Mouse (Mus musculus) hindbrain, postnatal 0 days (tissue): ENCODE measurements around the gene Polg2. TPM values are rescaled to one million over a fixed set of nuclear protein-coding genes. Genes with fewer than 3 reads are reported as not detected.

Experiments
- ATAC-seq: fragments of 200-750 bp; cut with Nextera tagmentation; 2 replicates; pipeline ENCODE4 v1.8.0; 2017; ENCODE audit warnings: mild to moderate bottlenecking, moderate TSS enrichment, moderate library complexity
- DNase-seq: peaks from one replicate; pipeline ENCODE4 v3.0.0-alpha.2; 2015; ENCODE audit warnings: low spot score
- H3K27ac ChIP-seq: fragments of 300-500 bp; sonication (generic); 2 replicates; pipeline ENCODE4 v1.5.1; 2014; ENCODE audit warnings: mild to moderate bottlenecking
- H3K27me3 ChIP-seq: fragments of 300-500 bp; sonication (generic); 2 replicates; pipeline ENCODE4 v1.6.1; 2014; ENCODE audit warnings: low read length, mixed read lengths; ENCODE audit not compliant: insufficient read depth
- H3K36me3 ChIP-seq: fragments of 300-500 bp; sonication (generic); 2 replicates; pipeline ENCODE4 v1.6.1; 2014; ENCODE audit warnings: low read length, mixed read lengths; ENCODE audit not compliant: insufficient read depth
- H3K4me1 ChIP-seq: fragments of 300-500 bp; sonication (generic); 2 replicates; pipeline ENCODE4 v1.6.1; 2014; ENCODE audit warnings: antibody characterized with exemption, low read length, mixed read lengths; ENCODE audit not compliant: insufficient read depth
- H3K4me2 ChIP-seq: fragments of 300-500 bp; sonication (generic); 2 replicates; pipeline ENCODE4 v1.6.1; 2014; ENCODE audit warnings: low read depth, mild to moderate bottlenecking, low read length, moderate library complexity, mixed read lengths
- H3K4me3 ChIP-seq: fragments of 300-500 bp; sonication (generic); 2 replicates; pipeline ENCODE4 v1.5.1; 2014; ENCODE audit warnings: low read length
- H3K9ac ChIP-seq: fragments of 300-500 bp; sonication (generic); replicated peaks from 2 replicates; pipeline ENCODE4 v1.6.1; 2014; ENCODE audit warnings: mild to moderate bottlenecking, low read length, moderate library complexity, mixed read lengths
- H3K9me3 ChIP-seq: fragments of 300-500 bp; sonication (generic); 2 replicates; pipeline ENCODE4 v1.6.1; 2016; ENCODE audit warnings: low read length, mixed read lengths
- CTCF ChIP-seq: IDR thresholded peaks from 2 replicates; pipeline ENCODE4 v1.5.1; 2016; ENCODE audit warnings: antibody characterized with exemption, control low read depth, low read depth
- WGBS: fragments of 180-500 bp; shearing (Covaris S2); extraction: QIAGEN DNeasy Blood & Tissue Kit; methylation state at CpG from one replicate; pipeline ENCODE4 v1.1.7; 2014; 5-methylcytosine and 5-hydroxymethylcytosine counted together
- polyA plus RNA-seq: library from polyadenylated mRNA; unstranded; fragments of >200 nt; fragmentation: Nextera tagmentation; extraction: Ambion mirVana; gene quantifications from 2 replicates; pipeline ENCODE4 v1.2.1, GENCODE M21; 2015
- total RNA-seq: library from RNA; depleted of rRNA; stranded (reverse); fragments of >200 nt; gene quantifications from 2 replicates; pipeline ENCODE4 v1.2.3, GENCODE M21; 2014

The Polg2 gene
- total and polyA plus RNA-seq, 2 experiments from 2014 or later, result 8.3 to 9.5 TPM

GRCm38 (mm10) chr11:106778589-106779387 is 549 bp downstream of the Polg2 start:
- Histone ChIP-seq H3K27me3 (no peaks in the 10 kb centered on the region), H3K36me3 (peaks cover 37% of the 10 kb centered on the region), H3K27ac (peak overlapping the region; percentile 88), H3K9ac (peak overlapping the region; percentile 76), H3K4me2 (peak overlapping the region; percentile 92), H3K4me3 (peak overlapping the region; percentile 72), H3K9me3 (no peaks in the 10 kb centered on the region), H3K4me1 (0 out of 2 replicates have a peak, but pooled peaks cover 2% of the 10 kb centered on the region)
- DNase-seq (no peak), ATAC-seq (peak; percentile 87)
- no peak for TF ChIP-seq CTCF
- 3% methylated on average over 39 of the region's 39 CpGs for WGBS

GRCm38 (mm10) chr11:106778132-106778531 is 1.2 kb downstream of the Polg2 start:
- WGBS, result 90% methylated on average over 7 of the region's 7 CpGs
- Histone ChIP-seq H3K27ac (no peak overlapping the region), H3K4me2 (peak overlapping the region; percentile 92; the same call in 1 of the 2 replicates), H3K9me3 (no peaks in the 10 kb centered on the region), H3K27me3 (no peaks in the 10 kb centered on the region), H3K9ac (no peak overlapping the region), H3K36me3 (peaks cover 37% of the 10 kb centered on the region), H3K4me1 (0 out of 2 replicates have a peak, but pooled peaks cover 2% of the 10 kb centered on the region), H3K4me3 (no peak overlapping the region)
- ATAC-seq (no peak), DNase-seq (no peak)
- TF ChIP-seq CTCF, result no peak

- Histone ChIP-seq H3K4me3 (no peak overlapping the region), H3K36me3 (peaks cover 36% of the 10 kb centered on the region), H3K4me2 (no peak overlapping the region), H3K9me3 (no peaks in the 10 kb centered on the region), H3K9ac (no peak overlapping the region), H3K27me3 (no peaks in the 10 kb centered on the region), H3K27ac (no peak overlapping the region), H3K4me1 (0 out of 2 replicates have a peak, but pooled peaks cover 2% of the 10 kb centered on the region)
- 88% methylated on average over 3 of the region's 3 CpGs for WGBS
- DNase-seq (no peak), ATAC-seq (no peak)
- TF ChIP-seq CTCF, result no peak
These were observed 1.9 kb downstream of the Polg2 start for GRCm38 (mm10) chr11:106777395-106777794.

DNA sequence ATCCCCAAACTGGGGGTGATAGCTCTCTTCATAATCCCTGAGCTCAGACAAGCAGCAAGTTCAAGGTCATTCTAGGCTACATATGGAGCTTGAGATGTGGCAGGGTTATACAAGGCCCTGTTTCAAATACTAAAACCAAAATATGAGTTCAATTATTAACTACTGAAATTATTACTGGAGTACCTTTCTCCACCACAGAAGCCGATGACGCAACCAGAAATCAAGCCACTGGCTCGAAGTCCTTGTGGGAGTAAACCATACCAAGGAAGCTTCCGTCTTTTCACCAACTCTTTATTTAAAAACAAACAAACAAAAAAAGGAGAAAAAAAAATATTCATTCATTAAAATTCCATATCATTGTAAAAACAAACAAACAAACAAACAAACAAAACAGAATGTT is 2.4 kb downstream of the Polg2 start:
- H3K36me3 ChIP-seq, result peaks cover 36% of the 10 kb centered on the region
- H3K4me2 ChIP-seq, result no peak overlapping the region
- no peak for TF ChIP-seq CTCF
- H3K9me3 ChIP-seq, result no peaks in the 10 kb centered on the region
- WGBS, result 94% methylated on average over 4 of the region's 4 CpGs
- H3K4me3 ChIP-seq, result no peak overlapping the region
- DNase-seq (no peak), ATAC-seq (no peak)
- H3K27ac ChIP-seq, result no peak overlapping the region
- 0 out of 2 replicates have a peak, but pooled peaks cover 2% of the 10 kb centered on the region for H3K4me1 ChIP-seq
- H3K27me3 ChIP-seq, result no peaks in the 10 kb centered on the region
- no peak overlapping the region for H3K9ac ChIP-seq

DNA sequence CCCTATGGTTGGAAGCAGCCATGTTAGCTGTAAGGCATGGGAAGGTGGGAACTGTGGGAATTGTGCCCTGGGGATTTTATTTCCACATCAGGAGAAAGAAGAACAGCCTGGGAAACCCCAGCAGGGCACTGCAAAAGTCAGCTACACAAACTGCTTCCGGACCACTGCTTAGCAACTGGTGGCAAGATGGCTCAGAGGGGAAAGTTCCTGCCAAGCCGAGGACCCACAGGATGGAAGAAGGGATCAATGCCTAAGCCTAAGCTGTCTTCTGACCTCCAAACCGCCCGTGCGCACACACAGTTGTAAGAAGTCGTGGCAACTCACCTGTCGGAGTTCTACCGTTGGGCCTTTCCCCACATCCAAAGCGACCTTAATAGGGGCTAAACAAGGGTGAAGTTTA is 6.3 kb downstream of the Polg2 start:
- Histone ChIP-seq H3K36me3 (peaks cover 51% of the 10 kb centered on the region), H3K27me3 (no peaks in the 10 kb centered on the region), H3K4me2 (no peak overlapping the region), H3K27ac (no peak overlapping the region), H3K9ac (no peak overlapping the region), H3K4me1 (no peaks in the 10 kb centered on the region), H3K4me3 (no peak overlapping the region), H3K9me3 (no peaks in the 10 kb centered on the region)
- no peak for TF ChIP-seq CTCF
- no peak for DNase-seq
- ATAC-seq, result no peak
- WGBS, result 86% methylated on average over 9 of the region's 9 CpGs

DNA sequence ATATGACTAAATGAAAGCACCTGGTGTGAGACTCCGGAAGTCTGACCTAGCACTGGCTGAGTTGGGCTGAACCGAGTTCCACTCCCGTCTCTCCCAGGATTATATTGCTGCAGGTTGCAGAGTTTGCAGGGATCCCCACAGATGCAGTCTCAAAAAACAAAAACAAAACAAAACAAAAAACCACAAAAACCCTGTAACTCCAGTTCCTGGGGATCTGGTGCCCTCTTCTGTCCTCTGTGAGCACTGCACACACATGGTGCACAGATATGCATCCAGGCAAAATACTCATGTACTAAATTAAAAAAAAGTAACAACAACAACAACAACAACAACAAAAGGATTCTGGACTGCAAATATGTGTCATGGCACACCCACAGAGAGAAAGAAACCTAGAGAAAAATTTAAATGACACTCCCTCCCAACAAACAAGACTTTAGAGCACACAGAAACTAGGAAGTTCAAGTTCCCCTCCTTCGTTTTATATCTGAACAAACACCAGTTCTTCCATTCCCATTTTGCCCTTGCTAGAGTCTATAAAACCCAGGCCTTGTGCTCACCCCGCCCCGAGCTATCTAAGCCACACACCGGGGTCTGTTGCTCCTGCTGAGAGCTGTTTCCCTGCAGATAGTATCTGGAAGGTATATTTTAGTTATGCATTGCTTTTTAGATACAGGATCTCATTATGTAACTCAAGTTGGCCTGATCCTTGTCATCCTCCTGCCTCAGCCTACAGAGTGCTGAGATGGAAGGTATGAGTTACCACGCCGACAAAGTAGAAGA is 9.0 kb downstream of the Polg2 start:
- ATAC-seq (no peak), DNase-seq (peak; percentile 45)
- H3K4me1 ChIP-seq, result no peaks in the 10 kb centered on the region
- no peak overlapping the region for H3K4me3 ChIP-seq
- no peaks in the 10 kb centered on the region for H3K9me3 ChIP-seq
- H3K27me3 ChIP-seq, result no peaks in the 10 kb centered on the region
- no peak overlapping the region for H3K9ac ChIP-seq
- 97% methylated on average over 9 of the region's 9 CpGs for WGBS
- no peak overlapping the region for H3K27ac ChIP-seq
- H3K4me2 ChIP-seq, result no peak overlapping the region
- TF ChIP-seq CTCF, result peak; percentile 76
- H3K36me3 ChIP-seq, result peaks cover 49% of the 10 kb centered on the region
